Mouse (Mus musculus) G1E (cell line): ENCODE results near the gene Lats2.

Experiments used
- CTCF ChIP-seq: IDR thresholded peaks from 2 replicates; pipeline ENCODE4 v1.5.1; 2012; ENCODE audit warnings: low read depth, low read length, inconsistent platforms, mixed read lengths
- GATA1 ChIP-seq: IDR thresholded peaks from 2 replicates; pipeline ENCODE4 v1.6.1; 2012; ENCODE audit warnings: borderline replicate concordance, low read length, inconsistent platforms, mixed read lengths

- TF ChIP-seq CTCF (no peak), GATA1 (no peak)
These were observed 92.6 kb downstream of the Lats2 start for GRCm38 (mm10) chr14:57665628-57665950.
